Mouse (Mus musculus) layer of hippocampus, adult 2 months (tissue): ENCODE results near the gene Rictor. TPM values are rescaled to one million over a fixed set of nuclear protein-coding genes. Genes with fewer than 3 reads are reported as not detected.

Experiments used
- DNase-seq, 2 experiments: peaks; one replicate each; pipeline ENCODE4 v3.0.0; 2022; ENCODE audit warnings: low spot score in 2 of 2
- H3K27ac ChIP-seq: fragments of 200-600 bp; 2 replicates; pipeline ENCODE4 v1.8.1; 2022
- H3K4me3 ChIP-seq: fragments of 200-600 bp; 2 replicates; pipeline ENCODE4 v1.8.1; 2022; ENCODE audit warnings: mild to moderate bottlenecking
- CTCF ChIP-seq: fragments of 200-600 bp; conservative IDR thresholded peaks from 2 replicates; pipeline ENCODE4 v1.8.1; 2022; ENCODE audit warnings: antibody characterized with exemption, mild to moderate bottlenecking, moderate library complexity
- long read RNA-seq, 2 experiments: library from polyadenylated mRNA; stranded (forward); transcript quantifications; one replicate each; pipeline ENCODE4 v2.0.0; 2021; ENCODE audit warnings: borderline mapping rate in 2 of 2
- total RNA-seq, 2 experiments: library from RNA; stranded (reverse); gene quantifications; 2 replicates each; pipeline ENCODE4 v1.2.3; 2021

Gene Rictor
- 10 to 100 TPM; 46.2 to 48.5 TPM for total RNA-seq
- long read RNA-seq, experiment 1, partial matches to known transcripts, result 0 of 2 reads
- long read RNA-seq, experiment 1, other reads (novel, unspliced or antisense), result 2 of 2 reads
- long read RNA-seq, experiment 2, full-length matches to known transcripts, result 1 of 10 reads
- long read RNA-seq, experiment 2, partial matches to known transcripts, result 9 of 10 reads
- long read RNA-seq, experiment 2, other reads (novel, unspliced or antisense), result 0 of 10 reads

DNA sequence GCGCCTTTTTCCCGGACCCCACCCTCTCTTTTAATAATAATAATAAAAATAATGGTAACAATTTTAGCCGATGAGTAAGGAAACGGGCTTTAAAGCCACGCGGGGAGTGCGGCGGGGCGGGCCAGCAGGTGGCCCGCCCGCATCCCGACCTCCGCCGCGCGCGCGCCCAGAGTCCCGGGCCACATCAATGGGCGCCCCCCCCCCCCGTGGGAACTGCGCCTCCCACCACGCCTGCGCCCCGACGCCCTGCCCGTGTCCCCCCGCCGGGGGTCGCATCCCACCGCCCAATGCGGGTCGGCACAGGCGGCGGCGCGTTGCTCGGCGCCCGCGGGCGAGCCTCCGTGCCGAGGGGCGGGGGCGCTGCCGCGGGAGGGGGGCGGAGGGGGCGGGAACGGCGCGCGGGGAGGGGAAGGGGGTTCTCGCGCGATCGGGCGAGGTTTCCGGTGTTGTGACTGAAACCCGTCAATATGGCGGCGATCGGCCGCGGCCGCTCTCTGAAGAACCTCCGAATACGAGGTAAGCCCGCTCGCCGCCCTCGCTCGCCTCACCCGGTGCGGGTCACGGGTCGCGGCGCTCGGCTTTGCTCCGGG, at the start of gene Rictor:
Gene Rictor (plus strand): TSS at position 444 of the 590 bp plus-strand sequence.
- DNase-seq, result peak; percentile 65 to 79
- peak; percentile 28 for TF ChIP-seq CTCF
- H3K27ac ChIP-seq, result peak within 1 kb of the TSS; percentile 96
- H3K4me3 ChIP-seq, result peak within 1 kb of the TSS; percentile 90

GRCm38 (mm10) chr15:6661951-6662350, 46.2 kb upstream of the Rictor start:
- DNase-seq, result no peak
- H3K4me3 ChIP-seq, result no peak overlapping the region
- TF ChIP-seq CTCF, result no peak
- H3K27ac ChIP-seq, result no peak overlapping the region

DNA sequence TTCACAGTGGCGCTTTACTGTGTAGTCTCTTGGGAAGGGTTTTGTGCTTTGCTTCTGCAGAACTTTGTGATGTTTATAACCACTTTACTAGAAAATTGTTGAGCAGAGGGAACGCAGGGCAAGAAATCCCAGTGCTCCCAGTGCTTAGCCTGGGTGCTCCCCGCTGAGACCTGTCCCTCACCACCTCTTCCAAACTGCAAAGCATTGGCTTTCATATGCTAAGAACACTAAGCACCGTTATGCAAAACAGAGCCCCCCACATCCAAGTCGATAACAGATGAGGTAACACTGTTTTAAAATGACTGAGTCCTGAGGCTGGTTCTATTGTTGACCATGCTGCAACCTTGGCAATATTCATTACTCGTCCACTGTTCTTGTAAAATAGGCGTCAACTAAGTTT, 44.2 kb upstream of the Rictor start:
- no peak for TF ChIP-seq CTCF
- DNase-seq, result no peak
- Histone ChIP-seq H3K27ac (no peak overlapping the region), H3K4me3 (no peak overlapping the region)

- H3K27ac ChIP-seq, result no peak overlapping the region
- no peak for DNase-seq
- TF ChIP-seq CTCF, result no peak
- H3K4me3 ChIP-seq, result no peak overlapping the region
Observed at GRCm38 (mm10) chr15:6666072-6666471, 42.1 kb upstream of the Rictor start.

GRCm38 (mm10) chr15:6668793-6669437, 39.3 kb upstream of the Rictor start:
- Histone ChIP-seq H3K27ac (no peak overlapping the region), H3K4me3 (no peak overlapping the region)
- DNase-seq, result peak in 1 of 2 experiments; percentile 7
- no peak for TF ChIP-seq CTCF

DNA sequence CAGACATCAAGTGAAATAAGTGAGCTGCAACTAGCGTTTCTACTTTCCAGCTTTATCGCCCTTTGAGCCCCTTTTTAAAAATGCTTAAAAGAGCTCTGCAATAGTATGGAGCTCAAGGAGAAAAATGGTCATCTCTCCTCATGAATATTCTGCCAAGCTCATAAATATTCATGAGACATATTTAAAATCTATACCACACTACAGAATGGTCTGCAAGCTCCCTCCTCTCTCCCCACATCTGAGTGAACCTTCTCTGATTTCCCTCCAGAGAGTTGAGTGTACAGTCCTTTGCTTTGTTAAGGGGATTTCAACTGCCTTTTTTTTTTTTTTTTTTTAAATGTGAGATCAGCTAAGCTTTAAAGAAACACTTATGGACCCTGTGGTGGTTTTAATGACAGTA, 29.7 kb upstream of the Rictor start:
- TF ChIP-seq CTCF, result no peak
- DNase-seq, result no peak
- Histone ChIP-seq H3K4me3 (no peak overlapping the region), H3K27ac (no peak overlapping the region)

- Histone ChIP-seq H3K27ac (no peak overlapping the region), H3K4me3 (no peak overlapping the region)
- DNase-seq, result no peak
- peak; percentile 81 for TF ChIP-seq CTCF
Observed at GRCm38 (mm10) chr15:6702164-6702563, 6.0 kb upstream of the Rictor start.

GRCm38 (mm10) chr15:6705351-6705901, 2.8 kb upstream of the Rictor start:
- no peak overlapping the region for H3K27ac ChIP-seq
- DNase-seq, result no peak

GRCm38 (mm10) chr15:6707551-6707935, 636 bp upstream of the Rictor start:
- no peak for TF ChIP-seq CTCF
- Histone ChIP-seq H3K4me3 (peak overlapping the region; percentile 90), H3K27ac (peak overlapping the region; percentile 96)
- peak; percentile 33 to 37 for DNase-seq

More at GRCm38 (mm10) chr15:6705351-6705901, 2.8 kb upstream of the Rictor start:
- TF ChIP-seq CTCF, result no peak
- H3K4me3 ChIP-seq, result no peak overlapping the region

DNA sequence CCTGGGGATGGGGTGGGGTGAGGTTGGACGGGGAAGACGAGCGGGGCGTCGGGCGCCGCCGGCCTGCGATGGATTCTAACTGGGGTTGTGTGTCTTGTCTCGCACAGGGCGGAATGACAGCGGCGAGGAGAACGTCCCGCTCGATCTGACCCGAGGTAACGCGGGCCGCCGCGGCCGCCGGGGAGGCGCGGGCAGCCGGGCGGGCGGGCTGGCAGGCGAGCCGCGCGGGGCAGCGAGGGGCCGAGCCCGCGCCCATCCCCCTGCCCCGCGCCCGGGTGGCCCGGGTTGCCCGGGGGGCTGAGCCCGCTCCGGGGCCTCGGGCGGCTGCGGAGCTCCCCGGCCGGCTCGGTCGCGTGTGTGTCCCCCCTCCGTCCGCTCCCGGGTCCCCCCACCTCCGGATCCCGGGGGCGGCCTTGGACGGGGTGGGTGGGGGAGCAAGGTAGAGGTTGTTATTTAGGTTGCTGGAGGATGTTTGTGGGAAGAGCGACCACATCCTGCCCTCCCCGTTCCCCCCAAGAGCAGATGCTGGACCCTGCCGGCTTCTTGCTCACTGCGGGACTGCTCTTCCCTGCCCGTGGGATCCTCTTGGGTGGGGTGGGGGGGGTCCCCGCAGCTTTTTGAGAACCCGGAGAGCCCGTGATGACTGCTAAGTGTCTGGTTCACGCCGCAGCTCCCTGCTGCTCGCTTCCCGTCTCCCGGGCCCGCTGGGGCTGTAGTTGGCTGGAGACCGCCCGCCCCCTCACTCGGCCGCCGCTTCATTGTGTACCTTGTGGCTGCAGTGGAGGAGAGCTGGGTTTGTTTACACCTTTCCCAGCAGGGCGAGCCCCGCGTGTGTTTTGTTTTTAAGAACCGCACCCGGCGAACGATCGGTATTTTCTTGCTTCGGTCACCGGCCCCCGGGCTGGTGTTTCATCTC, 605 bp downstream of the Rictor start:
- no peak for TF ChIP-seq CTCF
- Histone ChIP-seq H3K27ac (peak overlapping the region; percentile 96), H3K4me3 (peak overlapping the region; percentile 90)
- DNase-seq, result no peak

DNA sequence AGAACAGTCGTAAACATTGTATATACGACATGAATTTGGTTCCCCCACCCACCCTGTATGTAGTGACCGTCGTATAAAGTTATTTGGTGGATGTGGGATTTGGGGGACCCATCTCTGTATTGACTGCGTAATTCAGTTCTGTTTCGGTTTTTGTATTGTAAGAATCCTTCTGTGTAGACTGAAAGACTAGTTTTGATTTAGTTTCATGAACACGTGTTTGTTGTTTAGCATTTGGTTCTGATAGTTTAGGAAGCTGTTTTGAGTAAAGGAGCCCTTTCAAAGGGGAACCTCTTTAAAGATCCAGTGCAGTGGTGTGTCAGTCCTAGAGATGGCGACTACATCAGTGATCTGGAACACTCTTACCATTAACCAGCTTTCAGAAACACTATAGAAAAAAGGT, 1.4 kb downstream of the Rictor start:
- Histone ChIP-seq H3K27ac (peak overlapping the region; percentile 96), H3K4me3 (peak overlapping the region; percentile 90)
- DNase-seq, result no peak
- TF ChIP-seq CTCF, result peak; percentile 31

DNA sequence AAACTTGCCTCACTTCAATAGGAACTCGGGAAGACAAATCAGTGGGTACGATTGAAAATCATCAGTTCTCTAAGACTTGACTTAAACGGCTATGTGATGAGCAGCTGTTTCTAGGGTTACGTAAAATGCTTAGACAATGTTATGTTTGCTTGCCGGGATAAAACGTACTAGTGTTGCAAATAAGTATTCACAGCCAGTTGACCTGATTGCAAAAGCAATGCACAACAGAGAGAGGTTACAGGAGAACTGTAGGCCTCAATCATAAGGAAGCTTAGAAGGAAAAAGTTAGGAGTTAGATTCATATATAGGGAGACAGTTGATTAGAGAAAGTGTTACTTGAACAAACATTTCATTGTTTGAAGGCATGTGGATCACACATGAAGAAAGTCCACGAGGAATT, 2.2 kb downstream of the Rictor start:
- no peak overlapping the region for H3K27ac ChIP-seq
- H3K4me3 ChIP-seq, result peak overlapping the region; percentile 90; the same call in 1 of the 2 replicates
- no peak for TF ChIP-seq CTCF
- DNase-seq, result no peak
